Mouse (Mus musculus): ENCODE data around the gene Gm45785.

- TF ChIP-seq CTCF (conservative IDR thresholded peaks at IDR 0.05; ENCODE audit: low read length) (no peak), NANOG (IDR thresholded peaks at IDR 0.05; ENCODE audit: borderline replicate concordance, low read length) (no peak)
Observed at GRCm38 (mm10) chr7:140802629-140803028, 53.5 kb downstream of the Gm45785 start.

Measured in E14TG2a.4 (cell line).